16 mouse cellular contexts compared by ENCODE assay signal in genomic region chr10:14017338-14017737, GRCm38 (mm10). TPM values are rescaled to one million over a fixed set of nuclear protein-coding genes. Genes with fewer than 3 reads are reported as not detected.
A peak's percentile ranks its signal among the peaks of the same experiment; 100 is the strongest.
DNase-seq lines count a peak whose midpoint lies in the region; ATAC-seq and TF ChIP-seq lines count a peak whose summit lies in the region.
"Had no signal": no experiment of that assay in that cellular context is flagged by ENCODE, and none has a peak within 500 bp of the region (broad histone marks: within the 10 kb centered on the region; RNA-seq: fewer than 3 reads in every experiment).

No protein-coding gene starts in this region.

- no peak for TF ChIP-seq CTCF in gastrocnemius, adult 2 months (IDR thresholded peaks at IDR 0.05)
- no peak for TF ChIP-seq CTCF in cerebellum, adult 2 months (IDR thresholded peaks at IDR 0.05; ENCODE audit: borderline replicate concordance, insufficient read depth, low read depth, low read length)

- H3K27me3 ChIP-seq in heart, embryonic 16.5 days (ENCODE audit: control insufficient read depth, insufficient read depth, low read length) = no peaks in the 10 kb centered on the region
- no peaks in the 10 kb centered on the region for H3K27me3 ChIP-seq in neural tube, embryonic 15.5 days (replicated peaks)
- no peaks in the 10 kb centered on the region for H3K27me3 ChIP-seq in cerebellum, adult 2 months (ENCODE audit: control insufficient read depth, insufficient read depth, low read length)
- H3K27me3 ChIP-seq: embryonic facial prominence, embryonic 15.5 days; midbrain, embryonic 13.5 days; neural tube, embryonic 12.5 days had no signal

- H3K9ac ChIP-seq in heart, embryonic 16.5 days (ENCODE audit: low read length) = peak overlapping the region; percentile 29; the same call in 1 of the 2 replicates
- H3K9ac ChIP-seq in neural tube, embryonic 15.5 days (replicated peaks) = no peak overlapping the region
- H3K9ac ChIP-seq: embryonic facial prominence, embryonic 15.5 days; liver, embryonic 12.5 days; lung, embryonic 14.5 days; neural tube, embryonic 12.5 days had no signal

- ATAC-seq in heart, embryonic 16.5 days (replicated peaks; ENCODE audit: extremely low read depth, insufficient read depth, low FRiP score) = no peak
- no peak for ATAC-seq in neural tube, embryonic 15.5 days (ENCODE audit: low FRiP score)
- ATAC-seq: liver, embryonic 12.5 days had no signal

- peaks cover 33% of the 10 kb centered on the region for H3K4me1 ChIP-seq in heart, embryonic 16.5 days (ENCODE audit: control insufficient read depth, insufficient read depth, low read length)
- peaks cover 22% of the 10 kb centered on the region for H3K4me1 ChIP-seq in neural tube, embryonic 15.5 days
- H3K4me1 ChIP-seq in cerebellum, adult 2 months (ENCODE audit: control insufficient read depth, insufficient read depth, low read length) = peaks cover 23% of the 10 kb centered on the region; the same call in 1 of the 2 replicates

- TF ChIP-seq POLR2A in cerebellum, adult 2 months (IDR thresholded peaks at IDR 0.05; ENCODE audit: borderline replicate concordance, insufficient read depth, low read length) = no peak

- 64% methylated on average over 2 of the region's 2 CpGs for WGBS in heart, embryonic 16.5 days
- WGBS in neural tube, embryonic 15.5 days = 48% methylated on average over 2 of the region's 2 CpGs
- 50% methylated on average over 2 of the region's 2 CpGs for WGBS in cerebellum, adult 2 months

- DNase-seq in gastrocnemius, adult 2 months = no peak
- no peak for DNase-seq in gastrocnemius, postnatal 25 days
- DNase-seq in heart, postnatal 36 days = no peak
- DNase-seq in neural tube, embryonic 10.5 days (ENCODE audit: extremely low spot score, low spot score) = no peak
- DNase-seq in cerebellum, adult 2 months = no peak
- DNase-seq in lung, postnatal 10 days = no peak
- DNase-seq: gastrocnemius, postnatal 10 days; right cerebral cortex, postnatal 14 days; thymus, postnatal 14 days had no signal

- intact Hi-C loops in gastrocnemius, adult 2 months (cut with DNase I) = loop anchor here (5.0 kb wide), 2 partner anchors 35 to 70 kb away; no protein-coding TSS in a partner anchor
- intact Hi-C loops in heart, postnatal 36 days (cut with DNase I) = no loop called here

- peak overlapping the region; percentile 70; the same call in 1 of the 2 replicates for H3K4me2 ChIP-seq in heart, embryonic 16.5 days (ENCODE audit: low read depth, low read length)
- 0 out of 2 replicates have a peak overlapping the region, but pooled peaks have one; percentile 50 for H3K4me2 ChIP-seq in neural tube, embryonic 15.5 days

- H3K9me3 ChIP-seq in heart, embryonic 16.5 days (replicated peaks; ENCODE audit: control insufficient read depth, low read length) = no peaks in the 10 kb centered on the region
- no peaks in the 10 kb centered on the region for H3K9me3 ChIP-seq in neural tube, embryonic 15.5 days (replicated peaks)
- H3K9me3 ChIP-seq: embryonic facial prominence, embryonic 15.5 days; liver, embryonic 12.5 days; midbrain, embryonic 13.5 days; neural tube, embryonic 12.5 days had no signal

- no peaks in the 10 kb centered on the region for H3K36me3 ChIP-seq in heart, embryonic 16.5 days (ENCODE audit: control insufficient read depth, insufficient read depth)
- no peaks in the 10 kb centered on the region for H3K36me3 ChIP-seq in neural tube, embryonic 15.5 days
- H3K36me3 ChIP-seq: embryonic facial prominence, embryonic 15.5 days; liver, embryonic 12.5 days; midbrain, embryonic 13.5 days; neural tube, embryonic 12.5 days had no signal

- H3K27ac ChIP-seq in gastrocnemius, adult 2 months = peak overlapping the region; percentile 92
- peak overlapping the region; percentile 93 for H3K27ac ChIP-seq in heart, embryonic 16.5 days (ENCODE audit: low read length)
- no peak overlapping the region for H3K27ac ChIP-seq in neural tube, embryonic 15.5 days (replicated peaks)
- no peak overlapping the region; the same call in 1 of the 2 replicates for H3K27ac ChIP-seq in cerebellum, adult 2 months (ENCODE audit: insufficient read depth, low read length)
- H3K27ac ChIP-seq: embryonic facial prominence, embryonic 15.5 days; liver, embryonic 12.5 days; neural tube, embryonic 12.5 days had no signal

- H3K4me3 ChIP-seq in gastrocnemius, adult 2 months = peak overlapping the region; percentile 75
- no peak overlapping the region for H3K4me3 ChIP-seq in heart, embryonic 16.5 days (ENCODE audit: low read length)
- no peak overlapping the region for H3K4me3 ChIP-seq in neural tube, embryonic 15.5 days (replicated peaks)
- no peak overlapping the region for H3K4me3 ChIP-seq in cerebellum, adult 2 months (replicated peaks; ENCODE audit: insufficient read depth, low read depth, low read length)
- H3K4me3 ChIP-seq: liver, embryonic 12.5 days; neural tube, embryonic 12.5 days had no signal

RNA-seq across cellular contexts. Expression of gene Hivep2, which starts 51.5 kb away (rescaled TPM):
- total RNA-seq in gastrocnemius, adult 2 months (2021) = 10 to 100 TPM; 40.5 to 42.0 TPM
- total RNA-seq in gastrocnemius, postnatal 25 days (2021) = 10 to 100 TPM; 32.0 to 41.5 TPM
- polyA plus RNA-seq in heart, embryonic 16.5 days (2015; fragmentation: Nextera tagmentation; extraction: Ambion mirVana) = 5.1 and 5.7 TPM in 2 replicates
- 10 to 100 TPM; 23.5 to 25.2 TPM for total RNA-seq in heart, postnatal 36 days (2021)
- 10.4 and 11.7 TPM in 2 replicates for polyA plus RNA-seq in neural tube, embryonic 15.5 days (2015; fragmentation: Nextera tagmentation; extraction: Ambion mirVana)
- polyA plus RNA-seq in cerebellum, adult 2 months (2012; rRNA removed) = 55.2 and 60.4 TPM in 2 replicates

Comparison
In these comparisons a context has a peak if more than half of its experiments do, and no peak if none do; other contexts are left out.
1. H3K27ac ChIP-seq: peak in gastrocnemius, adult 2 months (single experiment) and heart, embryonic 16.5 days (single experiment); none in neural tube, embryonic 15.5 days (single experiment) and cerebellum, adult 2 months (single experiment).